Mouse (Mus musculus) c-Kit-positive CD71-negative TER-119-negative erythroid progenitor cells, embryonic 14.5 days (primary cell): ENCODE data around the gene Gpn3.
A peak's percentile ranks its signal among the peaks of the same experiment; 100 is the strongest.

Source experiments
- DNase-seq: peaks from one replicate; pipeline ENCODE4 v3.0.0-alpha.2; 2013; ENCODE audit warnings: low read depth

Gpn3 gene

DNA sequence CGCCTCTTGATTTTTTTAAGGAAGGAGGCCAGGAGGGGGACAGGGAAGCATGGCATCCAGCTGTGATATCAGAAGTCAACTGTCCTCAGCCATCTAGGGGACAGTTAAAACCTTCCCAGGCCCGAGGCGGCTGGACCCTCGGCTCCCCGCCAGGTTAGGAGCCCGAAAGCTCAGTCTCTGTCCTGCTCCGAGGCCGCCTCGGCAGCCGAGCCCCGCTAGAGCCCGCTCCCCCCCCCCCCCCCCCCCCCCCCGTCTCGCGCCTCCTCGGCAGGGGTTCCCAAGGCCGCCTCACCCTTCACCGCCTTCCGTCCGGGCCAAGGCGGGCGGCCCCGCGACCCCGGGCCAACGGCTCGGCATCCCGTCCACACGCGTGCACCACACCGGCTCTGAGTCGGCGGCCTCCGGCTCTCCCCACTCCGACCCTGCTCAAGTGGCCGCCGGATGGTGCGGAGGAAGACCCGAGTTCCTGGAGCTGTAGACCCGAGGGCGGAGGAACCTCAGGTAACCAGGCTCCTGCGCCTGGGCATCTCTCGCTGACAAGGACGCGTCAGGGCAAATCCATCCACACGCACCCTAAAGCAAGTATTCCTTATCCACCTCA is at the start of gene Gpn3:
Gene Gpn3 (plus strand): TSS at position 286 of the 601 bp plus-strand sequence.
- DNase-seq, result no peak

DNA sequence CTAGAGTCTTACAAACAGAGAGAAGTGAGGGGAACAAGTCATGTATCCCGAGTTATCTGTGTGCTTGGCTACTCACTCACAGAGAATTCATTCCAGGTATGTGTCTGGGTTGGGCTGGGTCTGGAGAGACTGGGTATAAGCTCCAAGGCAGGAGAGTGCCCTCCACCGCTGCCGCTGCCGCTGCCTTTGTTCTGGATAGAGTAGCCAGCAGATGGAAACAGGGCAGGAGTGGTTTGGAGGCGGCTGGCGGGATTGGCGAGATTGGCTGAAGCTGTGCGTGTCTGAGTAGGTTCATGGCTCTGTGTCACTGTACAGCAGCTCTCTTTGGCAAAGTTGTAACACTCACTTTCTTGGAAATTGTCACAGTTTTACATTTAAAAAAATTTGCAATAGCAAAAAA is 48.2 kb upstream of the Gpn3 start:
- no peak for DNase-seq

DNA sequence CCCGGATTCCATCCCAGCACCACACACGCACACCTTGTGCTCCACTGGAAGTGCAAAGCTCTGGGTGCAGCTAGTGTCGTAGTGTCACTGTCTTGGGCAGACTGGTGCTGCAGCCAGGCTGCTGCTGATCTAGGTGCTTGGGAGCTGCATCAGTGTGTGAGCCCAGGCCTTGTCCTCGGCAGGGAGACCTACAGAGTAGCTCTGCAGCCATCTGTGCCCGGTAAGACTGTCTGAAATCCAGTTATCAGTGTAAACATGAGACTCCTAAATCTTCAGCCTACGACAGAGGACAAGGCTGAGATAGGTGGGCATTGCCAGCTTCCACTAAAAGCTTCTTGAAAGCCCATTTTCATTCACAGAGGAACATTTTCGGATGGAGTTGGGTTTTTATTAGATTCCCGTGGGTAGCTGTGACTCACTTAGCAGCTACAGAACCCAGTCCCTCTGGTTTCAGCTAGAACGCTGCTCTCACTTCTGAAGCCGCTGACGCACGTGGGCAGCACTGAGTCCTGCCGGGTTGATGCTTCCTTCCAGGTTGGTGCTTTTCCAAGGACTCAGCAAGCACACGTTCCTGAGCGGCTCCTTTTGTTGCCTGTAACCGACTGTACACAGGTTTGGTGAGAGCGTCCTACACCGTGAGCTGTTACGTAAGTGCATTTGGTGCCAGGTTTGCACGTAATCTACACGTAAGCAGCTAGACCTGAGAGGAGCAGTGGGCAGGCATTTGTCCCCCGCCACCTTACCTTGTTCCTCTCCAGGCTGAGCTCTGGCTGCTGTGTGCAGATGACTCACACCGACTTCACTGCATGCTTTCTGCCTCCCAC is 46.9 kb upstream of the Gpn3 start:
- no peak for DNase-seq

DNA sequence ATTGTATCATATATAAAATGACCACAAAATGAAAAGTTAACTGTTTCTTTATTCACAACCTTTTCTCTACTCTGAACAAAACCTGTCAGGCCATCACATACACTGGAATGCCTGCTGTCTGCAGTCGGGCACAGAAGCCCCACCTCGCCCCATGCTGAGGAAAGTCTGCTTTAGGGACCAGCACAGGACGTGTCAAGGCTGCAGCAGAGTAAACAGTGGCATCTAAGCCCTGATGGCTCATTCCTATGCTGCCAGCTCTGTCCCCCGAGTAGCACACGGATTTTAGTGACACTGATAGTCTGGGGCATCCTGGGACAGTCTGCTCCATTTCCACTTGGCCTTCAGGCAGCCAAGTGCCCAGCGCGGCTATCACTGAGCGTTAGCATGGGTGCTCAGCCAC is 46.2 kb upstream of the Gpn3 start:
- DNase-seq, result no peak

DNA sequence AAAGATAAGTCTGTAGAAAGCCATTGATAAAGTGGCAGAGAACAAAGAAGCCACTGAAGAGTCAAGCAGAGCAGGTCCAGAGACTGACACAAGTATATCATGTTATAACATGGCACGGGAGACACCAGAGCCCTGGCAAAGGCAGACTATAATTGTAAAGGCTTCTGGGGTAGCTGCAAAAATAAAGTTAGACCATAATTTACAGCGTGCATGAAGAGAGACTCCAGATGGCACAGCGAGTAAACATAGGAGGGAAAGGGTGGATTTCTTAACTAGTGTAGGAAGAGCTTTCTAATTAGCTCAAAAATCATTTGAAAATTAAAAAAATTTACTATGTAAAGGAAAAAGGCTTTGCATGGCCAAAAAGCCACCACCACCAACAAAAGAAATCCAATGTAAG is 44.4 kb upstream of the Gpn3 start:
- DNase-seq, result no peak

DNA sequence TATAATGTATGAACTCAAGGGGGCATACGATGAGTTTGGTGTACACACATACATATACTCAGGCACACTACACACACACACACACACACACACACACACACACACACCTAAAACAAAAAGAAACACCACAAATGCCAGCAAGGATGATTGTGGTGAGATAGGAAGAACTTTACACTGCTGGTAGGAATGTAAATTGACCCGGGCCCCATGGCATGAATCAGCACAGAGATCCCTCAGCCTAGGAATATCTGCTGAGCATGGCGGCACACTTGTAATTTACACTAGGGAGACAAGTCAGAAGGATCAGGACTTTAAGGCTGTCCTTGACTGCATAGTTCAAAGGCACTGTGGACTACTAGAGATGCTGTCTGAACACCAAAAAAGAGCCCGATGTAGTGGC is 41.4 kb upstream of the Gpn3 start:
- no peak for DNase-seq

DNA sequence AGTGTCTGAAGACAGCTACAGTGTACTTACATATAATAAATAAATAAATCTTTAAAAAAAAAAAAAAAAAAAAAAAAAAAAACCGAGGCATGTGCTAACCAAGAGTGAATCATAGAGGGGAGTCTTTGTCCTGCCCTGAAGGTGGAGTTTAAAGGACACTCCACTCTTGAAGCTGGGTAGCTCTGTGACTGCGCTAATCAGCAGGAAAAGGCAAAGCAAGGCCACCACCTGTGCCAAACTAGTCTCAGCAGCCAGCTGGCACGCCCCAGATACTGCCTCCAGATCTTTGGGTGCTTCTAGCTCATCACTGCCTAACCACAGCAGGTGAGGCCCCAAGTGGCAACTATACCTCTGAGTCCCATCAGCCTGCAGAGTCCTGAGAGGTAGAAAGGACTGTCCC is 37.0 kb upstream of the Gpn3 start:
- DNase-seq, result no peak

DNA sequence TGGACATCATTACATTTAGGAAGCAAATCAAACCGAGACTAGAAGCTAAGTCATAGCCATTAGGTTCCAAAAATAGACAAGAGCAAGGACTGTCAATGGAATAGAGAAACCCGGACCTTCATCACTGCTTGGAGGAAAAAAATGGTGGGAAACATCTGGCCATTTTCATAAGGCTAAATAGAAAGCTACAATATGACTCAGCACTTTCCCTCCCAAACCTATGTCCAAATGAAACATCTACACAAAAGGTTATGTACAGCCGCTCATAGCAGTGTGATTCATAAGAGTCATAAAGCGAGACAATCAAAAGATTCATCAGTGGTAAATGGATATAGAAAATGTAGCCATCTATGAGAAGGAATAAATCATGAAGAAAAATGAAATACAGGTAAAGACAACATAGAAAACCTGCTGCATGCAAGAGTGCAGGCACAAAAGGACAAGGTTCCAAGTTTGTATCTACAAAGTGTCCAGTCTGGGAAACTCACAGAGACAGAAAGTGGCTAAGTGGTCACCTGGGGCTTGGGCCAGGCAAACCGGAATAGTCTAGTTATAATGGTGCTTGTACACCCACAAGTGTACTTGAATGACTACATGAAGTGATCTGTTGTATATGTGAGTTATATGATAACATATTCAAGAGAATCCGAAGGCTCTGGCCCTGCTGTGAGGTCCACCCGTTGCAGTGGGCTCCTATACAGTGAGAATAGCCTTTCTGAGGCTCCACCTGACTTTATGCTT is 35.0 kb upstream of the Gpn3 start:
- no peak for DNase-seq

DNA sequence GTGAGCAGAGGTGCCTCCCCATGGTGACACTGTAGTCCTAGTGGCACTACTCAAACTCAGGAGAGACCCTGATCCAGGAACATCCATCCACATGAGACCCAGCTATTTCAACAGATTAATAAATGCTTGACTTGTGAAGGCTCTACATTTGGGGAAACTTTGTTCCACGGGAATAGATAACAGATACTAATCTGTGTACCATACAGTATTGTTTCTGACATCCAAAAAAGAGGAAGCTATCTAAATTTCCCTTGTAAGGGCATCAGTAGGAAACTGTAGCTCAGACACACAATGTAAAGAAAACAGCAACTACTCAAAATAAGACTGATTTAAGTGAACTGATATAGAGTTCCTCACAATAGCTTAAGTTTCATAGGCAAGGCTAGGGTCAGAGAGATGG is 28.8 kb upstream of the Gpn3 start:
- DNase-seq, result no peak

DNA sequence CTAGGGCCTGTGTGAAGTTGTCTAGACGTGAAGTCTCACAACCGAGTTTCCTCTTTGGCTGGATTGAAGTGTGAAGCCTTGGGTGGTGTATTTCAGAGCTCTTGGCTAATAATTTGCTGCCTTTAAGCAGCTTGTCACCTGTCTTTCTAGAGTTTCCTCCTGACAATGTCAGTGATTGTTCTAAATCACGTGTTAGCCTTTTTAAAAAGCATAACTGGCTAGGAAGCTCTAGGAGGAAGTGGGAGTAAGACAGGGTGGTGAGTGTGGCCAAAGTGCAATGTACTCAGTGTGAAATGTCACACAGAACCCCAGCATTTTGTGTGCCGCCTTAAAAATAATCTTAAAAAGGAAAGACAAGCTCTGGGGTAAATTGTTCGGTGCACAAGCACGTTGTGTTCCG is 27.9 kb upstream of the Gpn3 start:
- no peak for DNase-seq

DNA sequence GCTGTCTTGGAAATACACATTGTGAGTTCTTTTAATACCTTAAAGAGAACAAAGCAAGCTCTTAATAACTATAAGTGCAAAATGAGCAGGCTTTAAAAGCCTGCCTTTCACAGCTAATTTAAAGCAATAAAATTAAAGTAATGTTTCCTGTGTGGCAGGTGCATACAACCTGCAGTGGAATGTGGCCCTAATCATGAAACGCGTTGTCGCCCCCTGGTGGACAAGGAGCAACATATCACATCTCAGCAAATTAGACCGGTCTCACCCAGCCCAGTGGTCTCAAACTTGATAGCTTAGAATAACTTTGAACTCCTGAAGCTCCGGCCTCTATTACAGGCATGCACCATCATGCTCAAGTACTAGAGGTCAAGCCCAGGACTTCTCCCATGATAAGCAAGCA is 27.4 kb upstream of the Gpn3 start:
- peak; percentile 78 for DNase-seq

DNA sequence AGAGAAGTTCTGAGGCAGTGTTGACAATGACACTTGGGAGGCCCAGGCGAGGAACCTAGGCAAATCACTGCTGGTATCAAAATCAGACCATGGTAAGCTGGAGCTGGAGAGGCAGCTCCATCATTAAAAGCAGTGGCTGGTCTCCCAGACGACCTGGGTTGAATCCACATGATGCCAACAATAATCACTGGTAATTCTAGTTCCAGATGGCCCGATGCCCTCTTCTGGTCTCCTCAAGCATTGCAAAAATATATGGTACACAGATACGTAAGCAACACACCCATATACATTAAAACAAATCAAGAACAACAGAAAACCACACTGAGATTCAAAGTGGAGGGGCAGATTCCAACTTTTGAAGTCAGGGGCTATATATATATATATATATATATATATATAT is 25.9 kb upstream of the Gpn3 start:
- no peak for DNase-seq

DNA sequence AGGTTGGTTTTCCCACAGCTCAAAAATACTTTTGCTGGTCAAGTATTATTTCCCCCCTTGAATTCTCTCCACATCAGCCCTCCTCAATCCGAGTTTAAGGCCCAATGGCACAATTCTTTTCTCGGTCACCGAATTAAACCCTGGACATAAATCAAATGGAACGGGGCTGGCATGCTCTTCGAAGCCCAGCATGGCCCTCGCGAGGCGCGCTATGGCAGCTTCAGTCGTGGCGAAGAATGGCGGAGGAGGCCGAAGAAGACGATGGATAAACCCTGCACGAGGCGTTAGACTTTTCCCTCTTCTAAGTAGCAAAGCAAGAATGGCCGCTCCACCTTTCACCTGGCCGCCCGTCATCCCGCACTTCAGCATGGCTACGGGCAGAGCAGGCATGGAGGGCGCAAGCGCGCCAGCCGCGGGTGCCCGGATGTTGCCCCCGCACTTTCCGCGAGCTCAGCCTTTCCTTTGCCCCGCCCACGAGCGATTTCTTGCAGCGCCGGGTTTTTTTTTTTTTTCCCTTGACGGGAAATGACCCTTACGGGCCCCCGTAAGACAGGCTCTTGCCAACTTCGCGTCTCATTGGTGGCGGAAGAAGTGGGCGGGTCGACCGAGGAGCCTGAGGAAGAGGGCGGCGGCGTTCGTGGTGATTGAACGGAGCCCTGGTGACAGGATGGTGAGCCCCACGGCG is 17.7 kb upstream of the Gpn3 start, which contains the start of the genes Rad9b and Vps29:
Gene Rad9b (minus strand): TSS at position 427 of the 685 bp plus-strand sequence.
Gene Vps29 (plus strand): TSS at position 563 of the 685 bp plus-strand sequence.
- peak; percentile 100 for DNase-seq

DNA sequence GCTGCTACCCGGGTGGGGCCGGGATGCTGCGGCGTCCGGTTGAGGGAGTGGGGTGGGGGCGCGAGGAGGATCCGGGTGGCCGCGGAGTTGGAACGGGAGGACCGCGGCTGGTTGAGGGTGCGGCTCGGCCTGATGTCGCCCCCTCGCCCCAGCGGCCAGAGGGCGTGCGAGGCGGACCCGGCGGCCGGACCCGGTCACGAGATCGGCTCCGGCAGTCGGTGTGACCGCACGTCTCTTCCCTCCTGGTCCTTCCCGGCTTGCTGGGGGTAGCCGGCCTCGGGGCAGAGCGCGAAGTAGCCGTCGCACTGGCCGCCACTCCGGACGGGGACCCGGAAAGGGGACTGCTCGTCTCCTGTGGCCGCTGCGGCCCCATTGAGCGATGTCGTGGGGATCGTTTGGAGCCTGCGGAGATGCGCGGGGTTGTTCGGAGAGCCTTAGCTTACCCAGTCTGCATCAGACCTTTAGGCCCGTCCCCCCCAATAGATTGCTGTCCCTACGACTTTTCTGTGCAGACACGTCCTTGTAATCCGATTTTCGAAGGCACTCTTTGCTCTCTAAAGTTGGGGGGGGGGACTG is 17.1 kb upstream of the Gpn3 start:
- DNase-seq, result no peak

DNA sequence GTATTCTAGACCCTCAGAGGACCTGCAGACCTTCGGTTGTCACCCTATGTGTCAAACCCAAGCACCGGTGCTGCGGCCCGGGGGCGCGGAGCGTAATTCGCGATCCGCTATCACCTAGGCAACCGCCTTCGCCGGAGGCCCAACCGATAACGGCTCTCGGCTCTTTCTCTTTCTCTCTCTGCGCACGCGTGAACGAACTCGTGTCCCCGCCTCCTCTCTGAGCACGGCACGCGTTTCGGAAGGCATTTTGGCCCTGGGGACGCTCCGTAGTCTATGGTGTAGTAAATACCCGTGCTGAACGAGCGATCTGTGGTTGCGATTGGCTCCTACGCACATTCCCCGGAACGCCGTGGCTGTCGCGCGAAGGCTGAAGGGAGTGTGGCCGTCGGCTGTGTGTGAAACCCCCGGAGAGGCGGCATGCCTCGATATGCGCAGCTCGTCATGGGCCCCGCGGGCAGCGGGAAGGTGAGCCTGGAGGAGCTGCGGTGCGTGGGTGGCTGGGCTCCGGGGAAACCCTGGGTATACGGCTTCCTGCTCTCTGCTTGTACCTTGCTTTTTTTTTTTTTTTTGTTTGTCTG is 605 bp downstream of the Gpn3 start, which contains the start of gene Fam216a:
Gene Fam216a (minus strand): TSS at position 173 of the 578 bp plus-strand sequence.
- peak; percentile 100 for DNase-seq

DNA sequence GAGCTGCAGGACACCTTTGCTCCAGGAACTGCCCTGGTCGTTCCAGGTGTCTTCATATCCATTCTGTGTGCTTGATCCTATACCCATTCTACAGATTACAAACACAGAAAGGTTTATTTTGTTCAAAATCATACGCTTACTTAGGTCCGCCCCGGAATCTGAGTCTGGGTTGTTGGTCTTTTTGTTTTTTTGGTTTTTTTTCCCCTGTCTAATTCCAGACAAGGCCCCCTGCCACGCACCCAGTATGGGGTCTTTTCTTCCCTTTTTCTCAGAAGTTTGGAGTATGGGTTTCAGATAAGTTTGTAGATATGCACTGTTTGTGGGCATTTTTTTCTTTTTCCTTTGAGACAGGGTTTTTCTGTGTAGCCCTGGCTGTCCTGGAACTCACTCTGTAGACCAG is 1.2 kb downstream of the Gpn3 start:
- no peak for DNase-seq

DNA sequence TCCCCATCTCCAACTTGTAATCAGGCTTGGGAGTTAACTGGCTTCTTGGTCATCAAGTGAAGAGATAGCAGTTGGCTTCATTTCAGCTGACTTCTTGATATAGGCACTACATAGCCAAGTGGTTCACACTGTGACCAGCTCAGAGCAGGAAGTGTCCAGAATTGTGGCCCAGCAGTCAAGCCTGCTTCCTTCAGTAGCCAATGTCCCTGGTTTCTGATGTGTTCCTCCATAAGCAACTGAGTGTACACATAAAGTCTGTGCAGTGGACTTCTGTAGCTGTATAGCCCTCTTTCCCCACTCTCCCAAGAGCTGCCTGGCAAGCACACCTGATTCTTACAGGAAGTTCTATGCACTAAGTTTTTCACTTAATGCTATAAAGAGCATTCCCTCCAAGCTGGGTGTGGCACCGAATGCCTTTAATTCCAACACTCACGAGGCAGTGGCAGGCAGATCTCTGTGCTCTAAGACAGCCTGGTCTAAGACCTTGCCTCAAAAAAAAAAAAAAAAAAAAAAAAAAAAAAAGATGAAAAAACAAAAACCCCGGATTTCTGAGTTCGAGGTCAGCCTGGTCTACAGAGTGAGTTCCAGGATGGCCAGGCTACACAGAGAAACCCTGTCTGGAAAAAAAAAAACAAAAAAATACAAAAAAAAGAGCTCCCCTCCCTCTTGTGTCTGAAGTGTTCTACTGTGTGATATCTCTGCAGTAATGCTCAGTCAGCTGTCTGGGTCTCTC is 5.6 kb downstream of the Gpn3 start:
- no peak for DNase-seq

DNA sequence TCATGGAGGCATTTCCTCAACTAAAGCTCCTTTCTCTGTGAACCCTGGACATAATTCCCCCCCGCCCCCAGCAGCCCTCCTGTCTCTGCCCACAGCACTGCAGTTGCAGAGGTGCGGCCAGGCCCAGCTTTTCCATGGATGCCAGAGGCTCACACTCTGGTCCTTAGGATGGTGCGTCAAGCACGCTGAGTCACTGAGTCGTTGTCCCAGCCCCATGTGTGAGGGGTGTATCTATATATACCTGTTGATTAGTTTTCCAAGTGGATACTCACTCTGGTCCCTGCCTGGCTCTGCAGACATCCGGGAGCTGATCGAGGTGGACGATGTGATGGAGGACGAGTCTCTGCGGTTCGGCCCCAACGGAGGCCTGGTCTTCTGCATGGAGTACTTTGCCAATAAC is 6.5 kb downstream of the Gpn3 start:
- DNase-seq, result no peak

DNA sequence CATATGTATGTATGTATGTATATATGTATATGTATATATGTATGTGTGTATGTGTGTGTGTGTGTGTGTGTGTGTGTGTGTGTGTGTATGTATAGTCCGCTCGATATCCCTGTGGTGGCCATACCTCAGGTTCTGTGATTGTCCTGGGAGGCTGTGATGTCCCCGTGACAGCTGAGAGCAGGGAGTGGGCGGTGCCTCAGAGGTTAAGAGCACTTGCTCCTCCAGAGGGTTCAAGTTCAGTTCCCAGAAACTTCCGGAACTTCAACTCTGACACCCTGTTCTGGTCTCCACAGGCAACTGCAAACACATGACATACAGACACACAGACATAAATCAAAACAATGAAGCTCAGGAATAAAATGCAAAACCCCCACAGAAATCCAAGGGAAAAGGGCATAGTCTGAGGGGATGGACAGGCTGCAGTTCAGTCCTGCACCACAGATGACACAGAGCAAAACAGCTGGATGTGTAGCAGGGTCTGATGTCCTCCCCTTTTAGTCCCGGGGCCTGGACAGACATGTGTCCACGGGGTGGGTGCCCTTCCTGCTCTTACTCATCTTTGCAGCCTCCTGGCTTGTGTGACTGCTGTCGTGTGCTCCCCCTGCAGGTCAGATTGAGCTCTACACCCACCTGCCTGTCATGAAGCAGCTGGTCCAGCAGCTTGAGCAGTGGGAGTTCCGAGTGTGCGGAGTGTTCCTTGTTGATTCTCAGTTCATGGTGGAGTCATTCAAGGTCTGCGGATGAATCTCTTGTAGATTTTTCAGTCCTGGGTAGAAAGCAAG is 7.9 kb downstream of the Gpn3 start:
- peak; percentile 65 for DNase-seq

DNA sequence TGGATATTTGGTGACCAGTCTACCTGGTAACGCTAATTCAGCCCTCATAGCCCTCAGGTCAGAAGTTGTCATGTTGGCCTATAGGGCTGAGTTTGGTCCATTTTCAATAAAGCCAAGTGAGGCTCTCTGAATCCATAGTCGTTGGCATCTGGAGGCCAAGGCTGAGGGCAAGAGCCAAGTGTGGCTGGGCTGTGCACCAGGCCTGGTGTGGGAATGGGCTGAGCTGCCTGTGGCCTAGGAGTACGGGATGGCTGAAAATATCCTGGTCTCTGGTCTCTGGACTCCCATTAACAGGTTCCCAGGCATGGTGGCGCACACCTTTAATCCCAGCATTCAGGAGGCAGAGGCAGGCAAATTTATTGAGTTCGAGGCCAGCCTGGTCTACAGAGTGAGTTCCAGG is 18.3 kb downstream of the Gpn3 start:
- DNase-seq, result no peak
